Mouse (Mus musculus) heart, adult 2 months (tissue): ENCODE data around the gene Arxes2.

Experiments
- CTCF ChIP-seq: fragments of 200-600 bp; IDR thresholded peaks from 2 replicates; pipeline ENCODE4 v1.8.1; 2022; ENCODE audit warnings: antibody characterized with exemption, mild to moderate bottlenecking, moderate library complexity
- POLR2A ChIP-seq: fragments of 200-500 bp; IDR thresholded peaks from 2 replicates; pipeline ENCODE4 v1.6.1; 2011; ENCODE audit warnings: mild to moderate bottlenecking, low read depth, low read length, control low read depth; ENCODE audit not compliant: insufficient read depth

GRCm38 (mm10) chrX:135962342-135962741 is 31.3 kb upstream of the Arxes2 start:
- no peak for TF ChIP-seq CTCF
- TF ChIP-seq POLR2A = no peak
